Mouse (Mus musculus) midbrain, postnatal 0 days (tissue): ENCODE measurements at regions not wholly inside any gene's neighbourhood (a gene's known extent, or its start where the extent isn't known, plus 50 kb on each side); places are given as distances from the start of the nearest gene placed in this dataset.

Experiments
- ATAC-seq: fragments of 200-750 bp; cut with Nextera tagmentation; 2 replicates; pipeline ENCODE4 v1.8.0; 2017; ENCODE audit warnings: moderate number of reproducible peaks, mild to moderate bottlenecking, moderate TSS enrichment, moderate library complexity; ENCODE audit not compliant: low FRiP score
- DNase-seq: peaks from one replicate; pipeline ENCODE4 v3.0.0-alpha.2; 2015; ENCODE audit warnings: low spot score
- H3K27ac ChIP-seq: fragments of 300-500 bp; sonication (generic); 2 replicates; pipeline ENCODE4 v1.5.1; 2014; ENCODE audit warnings: low read depth, mild to moderate bottlenecking, low read length, mixed read lengths
- H3K27me3 ChIP-seq: fragments of 300-500 bp; sonication (generic); 2 replicates; pipeline ENCODE4 v1.6.1; 2014; ENCODE audit warnings: low read length, control low read depth, mixed read lengths; ENCODE audit not compliant: insufficient read depth
- H3K36me3 ChIP-seq: fragments of 300-500 bp; sonication (generic); 2 replicates; pipeline ENCODE4 v1.6.1; 2014; ENCODE audit warnings: low read length, control low read depth, mixed read lengths; ENCODE audit not compliant: insufficient read depth
- H3K4me1 ChIP-seq: fragments of 300-500 bp; sonication (generic); 2 replicates; pipeline ENCODE4 v1.6.1; 2014; ENCODE audit warnings: mild to moderate bottlenecking, control low read depth, antibody characterized with exemption, low read length, mixed read lengths; ENCODE audit not compliant: insufficient read depth
- H3K4me2 ChIP-seq: fragments of 300-500 bp; sonication (generic); 2 replicates; pipeline ENCODE4 v1.6.1; 2014; ENCODE audit warnings: low read depth, mild to moderate bottlenecking, low read length, mixed read lengths; ENCODE audit not compliant: poor library complexity, severe bottlenecking
- H3K4me3 ChIP-seq: fragments of 300-500 bp; sonication (generic); 2 replicates; pipeline ENCODE4 v1.5.1; 2014; ENCODE audit warnings: low read depth, mild to moderate bottlenecking, low read length, moderate library complexity
- H3K9ac ChIP-seq: fragments of 300-500 bp; sonication (generic); replicated peaks from 2 replicates; pipeline ENCODE4 v1.6.1; 2014; ENCODE audit warnings: mild to moderate bottlenecking, low read length, moderate library complexity, mixed read lengths; ENCODE audit not compliant: poor library complexity, severe bottlenecking
- H3K9me3 ChIP-seq: fragments of 300-500 bp; sonication (generic); 2 replicates; pipeline ENCODE4 v1.6.1; 2016; ENCODE audit warnings: low read length, control low read depth
- CTCF ChIP-seq: IDR thresholded peaks from 2 replicates; pipeline ENCODE4 v1.5.1; 2016; ENCODE audit warnings: antibody characterized with exemption, mild to moderate bottlenecking
- WGBS: fragments of 180-500 bp; shearing (Covaris S2); extraction: QIAGEN DNeasy Blood & Tissue Kit; methylation state at CpG from one replicate; pipeline ENCODE4 v1.1.7; 2014; 5-methylcytosine and 5-hydroxymethylcytosine counted together

GRCm38 (mm10) chr8:90630796-90631195, 186.4 kb downstream of the Gm19935 start:
- ATAC-seq (no peak), DNase-seq (no peak)
- Histone ChIP-seq H3K4me3 (no peak overlapping the region), H3K36me3 (no peaks in the 10 kb centered on the region), H3K4me1 (no peaks in the 10 kb centered on the region), H3K27ac (no peak overlapping the region), H3K9me3 (no peaks in the 10 kb centered on the region), H3K9ac (no peak overlapping the region), H3K27me3 (no peaks in the 10 kb centered on the region), H3K4me2 (no peak overlapping the region)
- 64% methylated on average over 1 of the region's 1 CpGs for WGBS
- TF ChIP-seq CTCF, result no peak

GRCm38 (mm10) chr8:90608410-90608809, 208.8 kb downstream of the Gm19935 start:
- 29% methylated on average over 3 of the region's 3 CpGs for WGBS
- no peak for DNase-seq

GRCm38 (mm10) chr8:90600946-90601695, 216.1 kb downstream of the Gm19935 start:
- peak; percentile 17 for DNase-seq

More at GRCm38 (mm10) chr8:90608410-90608809, 208.8 kb downstream of the Gm19935 start:
- ATAC-seq, result no peak
- H3K36me3 ChIP-seq, result no peaks in the 10 kb centered on the region
- no peak overlapping the region for H3K4me3 ChIP-seq
- H3K4me1 ChIP-seq, result no peaks in the 10 kb centered on the region
- no peak overlapping the region for H3K9ac ChIP-seq
- H3K4me2 ChIP-seq, result no peak overlapping the region
- no peaks in the 10 kb centered on the region for H3K27me3 ChIP-seq
- TF ChIP-seq CTCF, result no peak
- H3K27ac ChIP-seq, result no peak overlapping the region
- no peaks in the 10 kb centered on the region for H3K9me3 ChIP-seq

GRCm38 (mm10) chr8:90597376-90597775, 219.8 kb downstream of the Gm19935 start:
- Histone ChIP-seq H3K4me3 (no peak overlapping the region), H3K4me1 (no peaks in the 10 kb centered on the region), H3K9me3 (no peaks in the 10 kb centered on the region), H3K9ac (no peak overlapping the region), H3K27me3 (no peaks in the 10 kb centered on the region), H3K36me3 (no peaks in the 10 kb centered on the region), H3K4me2 (no peak overlapping the region), H3K27ac (no peak overlapping the region)
- DNase-seq (no peak), ATAC-seq (no peak)
- TF ChIP-seq CTCF, result no peak
- WGBS, result 76% methylated on average over 6 of the region's 6 CpGs

More at GRCm38 (mm10) chr8:90600946-90601695, 216.1 kb downstream of the Gm19935 start:
- Histone ChIP-seq H3K36me3 (no peaks in the 10 kb centered on the region), H3K9ac (no peak overlapping the region), H3K4me2 (no peak overlapping the region), H3K27me3 (no peaks in the 10 kb centered on the region), H3K27ac (no peak overlapping the region), H3K9me3 (no peaks in the 10 kb centered on the region), H3K4me1 (no peaks in the 10 kb centered on the region), H3K4me3 (no peak overlapping the region)
- WGBS, result 22% methylated on average over 11 of the region's 11 CpGs
- ATAC-seq, result no peak
- no peak for TF ChIP-seq CTCF

- no peaks in the 10 kb centered on the region for H3K9me3 ChIP-seq
- DNase-seq (no peak), ATAC-seq (no peak)
- 88% methylated on average over 4 of the region's 4 CpGs for WGBS
- no peak overlapping the region for H3K27ac ChIP-seq
- no peak overlapping the region for H3K9ac ChIP-seq
- no peak for TF ChIP-seq CTCF
- H3K4me3 ChIP-seq, result no peak overlapping the region
- no peaks in the 10 kb centered on the region for H3K4me1 ChIP-seq
- H3K36me3 ChIP-seq, result no peaks in the 10 kb centered on the region
- no peaks in the 10 kb centered on the region for H3K27me3 ChIP-seq
- no peak overlapping the region for H3K4me2 ChIP-seq
Measured at GRCm38 (mm10) chr8:90579426-90579825, 231.3 kb upstream of the Tox3 start.

GRCm38 (mm10) chr8:90576976-90577375, 228.8 kb upstream of the Tox3 start:
- Histone ChIP-seq H3K27me3 (no peaks in the 10 kb centered on the region), H3K4me2 (no peak overlapping the region), H3K36me3 (no peaks in the 10 kb centered on the region), H3K9ac (no peak overlapping the region), H3K4me3 (no peak overlapping the region), H3K4me1 (no peaks in the 10 kb centered on the region), H3K27ac (no peak overlapping the region), H3K9me3 (no peaks in the 10 kb centered on the region)
- WGBS, result 48% methylated on average over 4 of the region's 4 CpGs
- no peak for ATAC-seq
- no peak for TF ChIP-seq CTCF
- peak; percentile 47 for DNase-seq
